Mouse (Mus musculus) urinary bladder, postnatal 14 days (tissue): ENCODE data around the gene Dnah3.

Experiments
- DNase-seq: peaks from one replicate; pipeline ENCODE4 v3.0.0; 2021; ENCODE audit warnings: low spot score

The Dnah3 gene

GRCm38 (mm10) chr7:119941569-119941968, 153.5 kb downstream of the Dnah3 start:
- peak; percentile 9 for DNase-seq

GRCm38 (mm10) chr7:119937036-119937435, 158.0 kb downstream of the Dnah3 start:
- no peak for DNase-seq

- no peak for DNase-seq
Observed at GRCm38 (mm10) chr7:119936321-119936720, 158.8 kb downstream of the Dnah3 start.

GRCm38 (mm10) chr7:119928783-119929440, 166.2 kb downstream of the Dnah3 start:
- no peak for DNase-seq

GRCm38 (mm10) chr7:119921054-119921453, 174.0 kb downstream of the Dnah3 start:
- no peak for DNase-seq

- DNase-seq, result no peak
Observed at GRCm38 (mm10) chr7:119920457-119920856, 174.6 kb downstream of the Dnah3 start.

GRCm38 (mm10) chr7:119911727-119912126, 183.4 kb downstream of the Dnah3 start:
- DNase-seq, result no peak

- no peak for DNase-seq
Observed at GRCm38 (mm10) chr7:119906523-119907215, 188.4 kb downstream of the Dnah3 start.

- no peak for DNase-seq
Observed at GRCm38 (mm10) chr7:119899386-119900057, 195.6 kb downstream of the Dnah3 start.

- DNase-seq, result no peak
Observed at GRCm38 (mm10) chr7:119898247-119898856, 196.7 kb downstream of the Dnah3 start.

GRCm38 (mm10) chr7:119897521-119898109, 197.5 kb downstream of the Dnah3 start:
- DNase-seq, result no peak

GRCm38 (mm10) chr7:119895639-119896512, 199.2 kb downstream of the Dnah3 start, which contains the start of the genes Lyrm1 and Dcun1d3:
Lyrm1 (plus strand) TSS chr7:119895861.
Dcun1d3 (minus strand) TSS chr7:119896298.
- peak; percentile 99 for DNase-seq

- no peak for DNase-seq
Observed at GRCm38 (mm10) chr7:119894818-119895544, 200.1 kb downstream of the Dnah3 start.

GRCm38 (mm10) chr7:119892742-119893141, 202.3 kb downstream of the Dnah3 start:
- DNase-seq, result no peak

- no peak for DNase-seq
Observed at GRCm38 (mm10) chr7:119892198-119892597, 202.9 kb downstream of the Dnah3 start.

GRCm38 (mm10) chr7:119887887-119888286, 207.2 kb downstream of the Dnah3 start:
- no peak for DNase-seq

- DNase-seq, result no peak
Observed at GRCm38 (mm10) chr7:119881229-119881628, 213.9 kb downstream of the Dnah3 start.

GRCm38 (mm10) chr7:119880345-119880744, 214.7 kb downstream of the Dnah3 start:
- DNase-seq, result peak; percentile 38

- no peak for DNase-seq
Observed at GRCm38 (mm10) chr7:119879171-119879570, 215.9 kb downstream of the Dnah3 start.

- DNase-seq, result no peak
Observed at GRCm38 (mm10) chr7:119875776-119876440, 219.2 kb downstream of the Dnah3 start.
